Mouse (Mus musculus) spleen, postnatal 10 days (tissue): ENCODE data around the gene Olfr101.

Source experiments
- DNase-seq, 2 experiments: peaks; one replicate each; pipeline ENCODE4 v3.0.0; 2021 to 2022; ENCODE audit warnings: low spot score in 2 of 2

Gene Olfr101

DNA sequence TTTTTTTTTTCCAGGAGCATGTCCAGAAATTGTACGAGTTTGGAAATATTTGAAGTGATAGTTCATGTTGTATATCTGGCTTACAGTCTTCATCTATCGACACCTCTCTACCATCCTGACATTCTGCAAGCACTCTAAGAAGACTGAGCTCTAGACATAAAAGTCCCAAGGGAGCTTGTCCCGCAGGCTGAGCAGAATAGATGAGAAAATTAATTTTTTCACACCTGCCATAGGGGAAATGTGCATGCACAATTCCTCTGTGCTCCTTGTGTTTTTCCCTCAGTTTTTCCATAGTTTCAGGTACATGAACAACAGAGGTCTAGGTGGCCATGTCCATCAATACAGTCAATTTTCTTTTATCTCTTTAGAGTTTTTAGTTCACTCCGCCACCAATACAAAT, at the start of gene Olfr101:
Olfr101 (minus strand) TSS at position 101 of the 400 bp plus-strand sequence.
- DNase-seq, result no peak

DNA sequence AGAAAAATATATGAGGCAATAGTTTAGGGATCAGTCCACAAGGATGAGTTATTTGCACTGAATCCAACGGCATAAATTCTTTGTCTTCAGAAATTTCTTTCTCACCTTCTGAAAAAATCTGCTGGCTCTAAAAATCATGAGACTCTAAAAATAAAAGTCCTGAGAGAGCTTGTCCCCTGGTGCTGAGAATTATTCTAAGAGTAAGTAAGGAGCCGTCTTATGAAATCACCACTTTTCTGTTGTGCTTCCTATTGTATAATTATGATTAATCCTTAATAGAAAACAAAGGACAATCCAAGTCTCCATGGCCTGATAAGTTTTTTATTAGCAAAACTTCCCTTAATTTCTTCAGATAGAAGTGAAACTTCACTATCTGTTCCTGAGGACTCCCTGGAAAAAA, 35.5 kb upstream of the Olfr101 start, which contains the start of gene Olfr103:
Olfr103 (minus strand) TSS at position 101 of the 400 bp plus-strand sequence.
- DNase-seq, result no peak

DNA sequence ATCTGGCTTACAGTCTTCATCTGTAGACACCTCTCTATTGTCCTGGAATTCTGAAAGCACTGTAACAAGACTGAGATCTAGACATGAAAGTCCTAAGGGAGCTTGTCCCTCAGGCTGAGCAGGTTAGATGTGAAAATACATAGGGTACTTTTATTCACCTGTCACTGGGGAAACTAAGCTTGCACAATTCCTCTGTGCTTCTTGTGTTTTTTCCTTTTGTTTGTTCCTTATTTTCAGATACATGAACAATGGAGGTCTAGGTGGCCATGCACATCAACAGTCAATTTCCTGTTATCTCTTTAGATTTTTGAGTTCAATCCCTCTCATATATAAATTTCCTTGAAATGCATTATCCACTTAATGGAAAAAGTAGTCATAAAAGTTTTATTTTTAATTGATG, 12.8 kb upstream of the Olfr101 start, which contains the start of gene Olfr102:
Olfr102 (minus strand) TSS at position 101 of the 400 bp plus-strand sequence.
- DNase-seq, result no peak

DNA sequence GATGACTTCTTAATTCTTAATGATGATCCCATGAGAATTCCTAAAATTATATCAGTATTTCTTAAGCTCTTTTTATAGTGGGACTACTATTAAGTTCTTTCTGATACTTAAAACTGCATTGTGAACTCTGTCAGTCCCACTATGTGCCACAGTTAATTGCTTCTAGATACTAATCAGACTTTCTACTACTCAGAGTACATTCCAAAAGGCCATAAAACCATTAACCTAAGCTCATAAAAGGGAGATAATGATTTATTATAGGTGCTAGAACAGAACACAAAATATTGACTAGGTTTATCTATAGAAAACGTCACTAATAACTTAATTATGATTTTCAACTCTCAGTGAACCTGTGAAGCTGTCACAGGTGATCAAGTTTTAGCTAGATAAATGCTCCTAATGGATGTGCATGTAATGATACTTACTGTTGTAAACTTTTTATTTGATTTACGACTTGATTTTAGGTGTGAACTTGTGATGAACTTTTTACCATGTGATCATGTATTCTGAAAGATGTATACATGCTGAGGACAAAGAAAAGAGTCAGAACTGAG, 6.1 kb upstream of the Olfr101 start:
- no peak for DNase-seq

DNA sequence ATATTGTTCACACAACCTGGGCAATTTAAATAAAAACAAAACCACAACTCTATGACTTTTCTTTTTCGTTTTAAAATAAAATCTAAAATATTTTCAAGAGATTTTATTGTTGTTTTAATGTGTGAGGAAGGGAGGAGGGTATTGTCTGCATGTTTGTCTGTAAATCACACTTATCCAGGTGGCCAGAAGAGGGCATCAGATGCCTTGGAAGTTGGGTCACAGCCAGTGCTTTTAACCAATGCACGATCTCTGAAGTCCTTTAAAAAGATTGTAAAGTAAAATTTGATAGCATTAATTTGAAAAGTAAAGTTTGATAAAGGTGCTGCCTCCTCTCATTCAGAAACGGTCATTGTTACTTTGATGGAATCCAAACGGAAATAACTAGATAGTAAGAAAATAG, 4.4 kb upstream of the Olfr101 start:
- no peak for DNase-seq

DNA sequence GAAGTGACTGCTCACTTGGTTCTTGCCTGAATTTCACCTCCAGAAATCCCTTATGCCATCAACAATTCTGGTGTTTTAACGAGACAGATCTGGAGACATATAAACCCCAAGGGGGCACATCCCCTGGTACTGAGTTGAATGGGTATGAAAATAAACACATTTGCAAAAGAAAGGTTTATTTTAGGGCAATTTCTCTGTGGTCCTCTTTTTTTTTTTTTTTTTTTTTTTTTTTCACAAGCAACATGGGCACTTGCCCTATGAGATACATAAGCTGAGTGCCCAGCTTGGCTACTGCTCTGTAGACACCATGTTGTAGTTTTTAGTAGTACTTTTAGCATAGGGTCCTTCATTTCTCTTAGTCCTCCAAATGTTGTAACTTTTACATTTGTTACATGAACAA, 20.8 kb downstream of the Olfr101 start, which contains the start of gene Olfr99:
Olfr99 (minus strand) TSS at position 101 of the 400 bp plus-strand sequence.
- DNase-seq, result no peak

DNA sequence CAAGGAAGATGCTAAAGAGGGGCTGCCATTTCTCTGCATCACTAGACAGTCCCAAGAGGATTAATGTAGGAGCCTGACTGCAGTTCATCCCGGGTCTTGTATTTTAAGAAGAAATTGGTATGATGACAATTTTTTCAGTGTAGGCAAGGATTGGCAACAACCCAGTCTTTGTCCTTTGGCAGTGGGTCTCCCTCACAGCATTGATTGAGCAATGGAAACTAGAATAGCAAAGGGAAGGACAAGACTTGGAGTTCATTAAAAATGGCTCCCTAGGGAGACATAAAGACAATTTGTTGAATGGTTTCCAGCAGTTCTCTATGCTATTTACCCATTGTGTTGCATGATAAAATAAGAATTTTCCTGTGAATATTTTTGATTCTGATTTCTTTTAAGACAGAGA, 23.8 kb downstream of the Olfr101 start:
- DNase-seq, result no peak

DNA sequence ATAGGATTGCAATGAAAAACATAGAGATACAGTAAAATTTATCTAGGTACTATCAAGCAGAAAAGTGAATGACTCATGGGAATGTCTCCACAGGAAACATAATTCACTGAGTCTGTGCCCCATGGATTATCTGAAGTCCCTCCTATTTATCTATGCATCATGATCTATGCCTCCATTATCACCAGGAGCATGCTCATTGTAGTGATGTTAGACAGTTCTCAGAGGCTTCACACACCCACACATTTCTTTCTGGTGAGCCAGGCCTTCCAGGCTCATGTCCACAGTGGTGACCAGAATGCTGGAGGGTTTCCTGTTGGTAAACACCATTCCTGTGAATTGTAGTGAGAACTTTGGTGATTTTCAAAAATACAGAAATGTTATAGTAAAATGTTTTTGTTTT, 27.5 kb downstream of the Olfr101 start:
- DNase-seq, result no peak

DNA sequence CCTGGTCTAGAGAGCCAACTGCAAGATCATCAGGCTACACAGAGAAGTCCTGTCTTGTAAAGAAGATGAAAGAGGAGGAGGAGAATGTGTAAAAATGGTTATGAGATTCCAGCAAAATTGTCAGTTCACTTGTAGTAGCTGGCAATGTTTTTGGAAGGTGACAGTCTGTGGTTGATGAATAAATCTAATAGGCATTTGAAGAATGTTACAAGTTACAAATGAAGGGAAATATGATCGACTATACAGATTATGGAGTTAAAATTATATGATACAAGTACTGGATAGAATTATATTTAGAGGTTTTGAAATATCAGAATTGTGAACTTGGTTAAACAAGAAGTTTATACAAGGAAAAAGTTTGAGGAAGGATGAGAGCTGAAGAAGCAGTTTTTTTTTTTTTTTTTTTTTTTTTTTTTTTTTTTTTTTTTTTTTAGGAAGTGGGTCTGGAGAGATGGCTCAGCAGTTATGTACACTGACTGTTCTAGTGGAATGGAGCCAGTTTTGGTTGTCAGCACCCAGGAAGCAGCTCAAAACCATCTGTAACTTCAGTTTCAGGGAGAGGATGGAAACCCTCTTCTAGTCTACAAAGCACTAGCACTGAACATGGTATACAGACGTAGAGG, 28.4 kb downstream of the Olfr101 start:
- no peak for DNase-seq

DNA sequence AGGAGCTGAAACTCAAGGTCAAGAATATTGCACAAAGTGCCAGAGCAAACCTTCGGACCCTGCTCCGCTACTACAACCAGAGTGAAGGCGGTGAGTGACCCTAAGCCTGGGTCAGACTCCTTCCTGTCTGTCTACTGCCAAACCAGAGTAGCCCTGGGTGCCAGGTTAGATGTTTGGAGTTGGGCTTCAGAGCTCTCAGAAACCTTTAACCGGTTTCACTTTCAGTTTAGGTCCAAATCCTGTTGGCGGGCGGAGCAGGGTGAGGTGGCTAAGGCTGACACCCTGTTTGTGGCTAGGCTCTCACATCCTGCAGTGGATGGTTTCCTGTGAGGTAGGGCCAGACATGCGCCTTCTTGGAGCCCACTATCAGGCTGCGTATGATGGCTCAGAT, 33.4 kb downstream of the Olfr101 start:
- DNase-seq, result peak in 1 of 2 experiments; percentile 65

DNA sequence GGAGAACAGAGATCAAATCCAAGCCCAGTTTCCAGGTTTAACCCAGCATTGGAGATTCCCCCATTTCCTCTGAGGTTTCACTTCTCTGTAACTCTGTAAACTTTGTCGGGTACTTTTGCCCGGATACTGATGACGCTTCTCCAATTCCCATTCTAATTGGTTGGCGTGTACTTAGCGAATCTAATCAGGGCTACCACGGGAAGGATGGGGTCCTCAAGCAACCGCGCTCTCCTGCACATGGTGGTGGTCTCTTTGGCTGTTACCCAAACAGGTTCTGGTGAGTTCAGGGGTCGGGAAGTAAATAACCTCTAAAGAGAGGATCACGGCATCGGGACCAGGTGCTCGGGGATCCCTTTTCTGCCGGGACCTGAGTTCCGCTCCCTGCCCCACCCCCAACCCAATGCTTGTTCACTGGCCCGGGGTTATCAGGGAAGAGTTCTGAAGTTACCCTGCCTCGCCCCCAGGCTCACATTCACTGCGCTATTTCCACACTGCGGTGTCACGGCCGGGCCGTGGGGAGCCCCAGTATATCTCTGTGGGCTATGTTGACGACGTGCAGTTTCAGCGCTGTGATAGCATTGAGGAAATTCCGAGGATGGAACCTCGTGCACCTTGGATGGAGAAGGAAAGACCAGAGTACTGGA, 33.9 kb downstream of the Olfr101 start, which contains the start of gene H2-M3:
H2-M3 (plus strand) TSS at position 163 of the 644 bp plus-strand sequence.
- peak; percentile 86 to 88 for DNase-seq

DNA sequence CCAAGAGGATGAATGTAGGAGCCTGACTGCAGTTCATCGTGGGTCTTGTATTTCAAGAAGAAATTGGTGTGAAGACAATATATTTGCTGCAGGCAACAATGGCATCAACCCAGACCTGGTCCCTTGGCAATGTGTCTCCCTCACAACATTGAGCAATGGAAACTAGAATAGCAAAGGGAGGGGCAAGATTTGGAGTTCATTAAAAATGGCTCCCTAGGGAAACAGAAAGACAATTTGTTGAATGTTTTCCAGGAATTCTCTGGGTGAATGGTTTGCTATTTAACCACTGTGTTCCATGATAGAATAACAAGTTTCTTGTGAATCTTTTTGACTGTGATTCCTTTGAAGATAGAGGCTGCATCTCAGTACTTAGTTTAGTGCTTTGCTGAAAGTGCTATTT, 40.5 kb downstream of the Olfr101 start, which contains the start of gene Olfr98:
Olfr98 (minus strand) TSS at position 124 of the 400 bp plus-strand sequence.
- no peak for DNase-seq

DNA sequence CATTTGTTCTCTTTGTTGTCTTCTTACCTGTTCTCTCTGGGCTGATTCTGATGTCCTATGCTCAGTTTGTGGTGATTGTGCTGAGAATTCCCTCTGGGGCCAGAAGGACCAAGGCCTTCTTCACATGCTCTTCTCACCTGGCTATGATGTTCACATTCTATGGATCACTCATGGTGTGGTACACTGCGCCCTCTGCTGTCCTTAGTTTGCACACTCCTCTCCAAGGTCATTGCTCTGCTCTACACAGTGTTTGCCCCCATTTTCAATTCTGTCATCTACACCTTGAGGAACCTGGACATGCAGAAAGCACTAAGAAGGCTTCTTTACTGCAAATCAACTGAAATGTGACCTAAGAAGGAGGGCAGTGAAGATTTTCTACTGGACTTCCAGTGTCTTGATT, 53.6 kb downstream of the Olfr101 start:
- DNase-seq, result peak in 1 of 2 experiments; percentile 33

DNA sequence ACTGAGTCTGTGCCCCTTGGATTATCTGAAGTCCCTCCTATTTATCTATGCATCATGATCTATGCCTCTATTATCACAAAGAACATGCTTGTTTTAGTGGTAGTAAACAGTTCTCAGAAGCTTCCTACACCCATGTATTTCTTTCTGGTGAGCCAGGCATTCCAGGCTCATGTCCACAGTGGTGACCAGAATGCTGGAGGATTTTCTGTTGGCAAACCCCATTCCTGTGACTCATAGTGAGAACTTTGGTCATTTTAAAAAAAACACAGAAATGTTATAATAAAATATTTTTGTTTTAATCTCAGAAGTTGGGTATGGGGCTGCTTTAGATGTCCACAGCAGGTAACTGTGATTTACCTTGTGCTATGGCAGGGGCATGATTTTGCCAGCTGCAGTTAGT, 54.7 kb downstream of the Olfr101 start:
- DNase-seq, result no peak
